Mouse (Mus musculus): ENCODE data around the gene Spata2.

Gene Spata2

DNA sequence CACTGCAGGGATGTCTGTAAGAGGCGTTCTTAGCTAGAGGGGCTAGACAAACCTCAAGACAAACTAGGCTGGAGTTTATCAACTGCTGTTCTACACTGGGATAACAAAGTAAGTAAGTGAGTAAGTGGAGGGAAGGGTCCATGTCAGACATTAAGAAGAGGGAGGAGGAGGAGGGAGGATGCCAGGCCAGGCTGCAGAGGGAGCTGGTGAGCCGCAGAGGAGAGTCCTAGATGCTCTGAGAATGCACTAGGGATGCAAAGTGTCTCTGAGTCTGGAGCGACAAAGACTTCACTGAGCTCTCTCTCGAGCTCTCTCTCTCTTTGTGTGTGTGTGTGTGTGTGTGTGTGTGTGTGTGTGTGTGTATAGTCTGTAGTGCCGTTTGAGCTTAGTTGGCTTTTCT, 35.6 kb upstream of the Spata2 start:
- TF ChIP-seq GATA4 (IDR thresholded peaks at IDR 0.05; ENCODE audit: insufficient replicate concordance, low read length) = no peak

DNA sequence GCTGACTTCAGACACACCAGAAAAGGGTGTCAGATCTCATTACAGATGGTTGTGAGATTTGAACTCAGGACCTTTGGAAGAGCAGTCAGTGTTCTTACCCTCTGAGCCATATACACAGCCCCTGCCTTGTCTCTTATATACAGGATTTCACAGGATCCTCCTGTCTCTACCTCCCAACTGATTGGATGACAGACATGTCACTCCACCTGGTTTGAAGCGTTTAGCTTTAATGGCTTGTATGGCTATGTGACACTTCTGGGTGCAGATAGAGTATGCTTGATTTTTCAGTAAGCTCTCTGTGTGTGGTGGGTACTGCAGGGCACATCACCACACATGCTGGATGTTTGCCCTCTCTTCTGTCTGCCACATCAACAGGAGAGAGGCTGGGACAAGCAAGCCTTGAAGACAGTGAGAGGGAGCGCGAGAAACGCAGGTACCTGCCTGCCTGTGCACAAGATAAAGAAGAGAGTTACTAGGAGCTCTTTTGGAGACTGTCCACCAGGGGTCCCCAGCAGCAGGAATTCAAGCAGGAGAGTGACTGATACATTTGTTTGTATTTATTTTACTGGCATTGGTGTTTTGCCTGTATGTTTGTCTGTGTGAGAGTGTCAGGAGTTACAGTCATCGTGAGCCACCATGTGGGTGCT, 27.0 kb upstream of the Spata2 start:
- TF ChIP-seq GATA4 (IDR thresholded peaks at IDR 0.05; ENCODE audit: insufficient replicate concordance, low read length) = no peak

DNA sequence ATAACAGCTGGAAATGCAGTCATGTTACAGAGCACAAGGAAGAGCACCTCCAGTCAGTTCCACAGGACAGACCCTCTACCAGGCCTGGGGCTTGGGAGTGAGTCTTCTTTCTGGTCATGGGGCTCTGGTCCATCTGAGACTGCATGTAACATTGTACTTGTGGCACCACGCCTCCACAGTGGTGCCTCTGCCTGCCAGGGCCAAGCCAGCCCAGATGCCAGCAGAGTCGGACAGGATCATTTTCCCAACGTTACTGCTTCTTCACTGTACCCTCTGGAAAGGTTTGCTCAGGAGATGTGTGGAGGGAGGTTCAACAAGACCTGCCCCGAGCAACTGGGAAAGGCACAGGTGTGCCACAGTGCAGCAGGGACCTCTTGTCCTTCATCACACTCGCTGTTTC, 23.0 kb upstream of the Spata2 start:
- TF ChIP-seq GATA4 (IDR thresholded peaks at IDR 0.05; ENCODE audit: insufficient replicate concordance, low read length) = no peak

DNA sequence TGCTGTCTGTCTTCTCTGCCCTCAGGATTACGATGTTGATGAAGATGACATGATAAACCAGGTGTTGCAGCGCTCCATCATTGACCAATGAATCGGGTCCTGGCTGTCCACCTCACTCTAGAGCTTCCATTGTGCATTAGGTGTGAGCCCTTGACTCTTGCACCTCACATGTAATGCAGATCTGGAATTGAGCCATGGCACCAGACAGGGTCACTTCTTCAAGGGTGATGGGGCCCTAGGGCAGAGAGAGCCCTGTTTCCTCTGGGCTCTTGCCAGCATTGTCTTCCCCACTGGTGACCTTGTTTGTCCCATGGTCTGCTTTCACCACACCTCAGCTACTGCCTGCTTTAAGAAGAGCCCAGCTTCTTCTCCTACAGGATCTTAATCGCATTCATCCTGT, 22.0 kb upstream of the Spata2 start:
- TF ChIP-seq GATA4 (IDR thresholded peaks at IDR 0.05; ENCODE audit: insufficient replicate concordance, low read length) = no peak

DNA sequence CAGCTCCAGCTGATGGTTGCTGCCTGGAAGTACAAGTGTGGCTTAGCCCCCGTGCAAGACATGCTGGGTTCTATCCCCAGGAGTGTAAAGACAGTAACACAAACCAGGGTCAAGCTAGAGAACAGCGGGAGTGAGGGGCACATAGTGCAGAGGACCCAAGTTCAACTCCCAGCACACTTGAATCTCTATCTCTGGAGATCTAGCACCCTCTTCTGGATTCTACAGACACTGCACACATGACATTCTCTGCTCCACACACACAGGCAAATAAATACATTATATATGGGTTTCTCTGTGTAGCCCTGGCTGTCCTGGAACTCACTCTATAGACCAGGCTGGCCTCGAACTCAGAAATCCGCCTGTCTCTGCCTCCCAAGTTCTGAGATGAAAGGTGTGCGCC, 20.3 kb upstream of the Spata2 start:
- TF ChIP-seq GATA4 (IDR thresholded peaks at IDR 0.05; ENCODE audit: insufficient replicate concordance, low read length) = no peak

DNA sequence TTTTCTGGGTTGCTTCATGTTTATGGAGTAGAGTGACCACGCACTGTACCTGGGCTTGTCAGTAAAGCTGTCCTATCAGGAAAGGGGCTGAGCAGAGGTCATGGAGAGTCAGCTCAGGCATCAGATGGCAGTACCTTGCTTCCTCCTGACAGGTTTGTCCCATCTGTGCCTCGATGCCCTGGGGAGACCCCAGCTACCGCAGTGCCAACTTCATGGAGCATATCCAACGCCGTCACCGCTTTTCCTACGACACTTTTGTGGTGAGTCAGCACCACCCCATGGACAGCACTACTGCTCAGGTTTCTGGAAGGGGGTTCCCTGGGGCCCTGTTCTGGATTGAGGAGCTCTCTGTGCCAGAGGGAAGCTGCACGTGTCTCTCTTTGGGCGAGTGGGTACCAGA, 19.7 kb upstream of the Spata2 start:
- no peak for TF ChIP-seq GATA4 (IDR thresholded peaks at IDR 0.05; ENCODE audit: insufficient replicate concordance, low read length)

DNA sequence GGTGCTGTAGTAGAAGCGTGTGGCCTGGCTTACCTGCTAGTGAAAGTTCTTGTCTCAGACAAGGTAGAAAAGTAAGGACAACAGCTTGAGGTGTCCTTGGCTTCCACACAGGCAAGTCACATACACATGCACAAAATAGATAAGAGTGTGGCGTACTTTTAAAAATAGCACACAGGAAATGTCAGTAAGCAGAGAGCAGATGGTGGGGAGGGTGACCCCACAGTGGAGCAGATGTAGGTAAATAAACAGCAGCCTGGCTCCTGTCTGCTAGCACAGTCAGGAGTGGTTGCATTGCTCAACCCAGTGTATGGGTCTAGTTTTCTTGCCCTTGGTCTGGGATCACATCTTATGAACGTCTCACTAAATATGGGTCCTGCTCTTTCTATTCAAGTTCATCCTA, 17.8 kb upstream of the Spata2 start:
- no peak for TF ChIP-seq GATA4 (IDR thresholded peaks at IDR 0.05; ENCODE audit: insufficient replicate concordance, low read length)

DNA sequence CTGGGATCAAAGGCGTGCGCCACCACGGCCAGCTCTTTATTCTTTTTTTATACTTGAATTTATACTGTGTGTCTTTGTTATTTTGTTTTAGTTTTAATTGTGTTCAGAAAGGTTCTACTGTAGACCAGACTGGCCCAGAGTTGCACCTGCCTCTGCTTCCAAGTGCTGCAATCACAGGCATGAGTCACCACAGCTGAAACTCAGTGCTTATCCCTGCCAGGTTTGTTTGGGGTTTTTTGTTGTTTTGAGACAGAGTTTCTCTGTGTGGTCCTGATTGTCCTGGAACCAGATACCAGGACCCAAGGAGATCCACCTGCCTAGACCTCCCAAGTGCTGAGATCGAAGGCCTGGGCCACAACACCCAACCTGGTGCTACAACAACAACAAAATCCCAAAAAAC, 15.9 kb upstream of the Spata2 start:
- TF ChIP-seq GATA4 (IDR thresholded peaks at IDR 0.05; ENCODE audit: insufficient replicate concordance, low read length) = no peak

DNA sequence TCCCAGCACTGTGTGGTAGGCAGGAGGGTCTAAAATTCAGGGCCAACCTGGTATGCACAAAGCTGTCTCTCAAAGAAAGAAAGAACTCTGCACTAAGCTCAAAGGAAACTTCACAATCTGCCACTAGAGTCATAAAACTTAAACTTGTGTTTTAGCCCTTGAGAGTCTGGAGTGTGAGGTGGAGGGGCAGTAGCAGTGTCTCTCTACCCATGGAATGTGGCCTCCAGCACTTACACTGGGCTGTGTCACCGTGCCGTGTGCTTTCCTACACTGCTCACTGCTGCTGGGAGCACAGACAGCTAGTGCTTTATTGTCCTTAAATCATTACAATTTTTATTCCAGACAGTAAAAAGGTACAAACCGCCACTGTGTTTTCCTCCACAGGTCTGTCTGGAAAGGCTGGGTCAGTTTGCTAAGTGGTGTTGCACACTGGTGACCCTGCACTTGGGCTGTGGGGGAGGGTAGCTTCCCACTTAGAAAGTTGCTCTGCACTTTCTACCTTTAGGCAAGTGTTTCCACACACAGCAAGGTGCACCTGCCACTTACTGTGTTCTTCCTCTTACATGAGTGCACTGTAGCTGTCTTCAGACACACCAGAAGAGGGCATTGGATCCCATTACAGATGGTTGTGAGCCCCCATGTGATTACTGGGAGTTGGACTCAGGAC, 15.2 kb upstream of the Spata2 start:
- no peak for TF ChIP-seq GATA4 (IDR thresholded peaks at IDR 0.05; ENCODE audit: insufficient replicate concordance, low read length)

DNA sequence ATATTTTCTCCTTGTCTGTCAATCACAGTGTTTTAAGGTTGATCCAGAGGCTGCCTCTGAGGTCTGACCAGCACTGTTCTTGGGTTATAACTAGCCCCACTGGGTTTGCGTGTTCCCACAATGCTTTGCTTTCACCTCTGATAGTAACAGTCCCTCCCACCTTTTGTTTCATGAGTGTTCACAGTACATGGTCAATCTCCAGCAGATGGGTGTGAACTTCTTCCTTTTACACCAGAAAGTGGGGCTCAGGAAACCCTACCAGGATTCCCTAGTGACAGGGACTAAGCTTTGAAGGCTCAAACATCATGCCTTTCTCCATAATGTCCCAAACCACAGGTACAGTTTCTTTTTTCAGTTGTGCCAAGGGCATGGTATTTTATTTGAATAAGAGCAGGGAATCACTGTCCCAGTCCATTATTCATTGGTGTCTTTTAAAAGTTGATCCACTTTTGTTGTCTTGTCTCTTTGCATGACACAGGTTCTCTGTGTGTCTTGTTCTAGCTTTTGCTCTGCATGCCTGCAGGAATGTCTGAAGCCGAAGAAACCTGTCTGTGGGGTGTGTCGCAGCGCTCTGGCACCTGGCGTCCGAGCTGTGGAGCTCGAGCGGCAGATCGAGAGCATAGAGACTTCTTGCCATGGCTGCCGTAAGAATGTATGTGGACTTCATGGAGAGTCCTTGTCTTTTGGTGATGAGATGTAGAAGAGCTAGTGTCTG, 14.0 kb upstream of the Spata2 start:
- TF ChIP-seq GATA4 (IDR thresholded peaks at IDR 0.05; ENCODE audit: insufficient replicate concordance, low read length) = no peak

DNA sequence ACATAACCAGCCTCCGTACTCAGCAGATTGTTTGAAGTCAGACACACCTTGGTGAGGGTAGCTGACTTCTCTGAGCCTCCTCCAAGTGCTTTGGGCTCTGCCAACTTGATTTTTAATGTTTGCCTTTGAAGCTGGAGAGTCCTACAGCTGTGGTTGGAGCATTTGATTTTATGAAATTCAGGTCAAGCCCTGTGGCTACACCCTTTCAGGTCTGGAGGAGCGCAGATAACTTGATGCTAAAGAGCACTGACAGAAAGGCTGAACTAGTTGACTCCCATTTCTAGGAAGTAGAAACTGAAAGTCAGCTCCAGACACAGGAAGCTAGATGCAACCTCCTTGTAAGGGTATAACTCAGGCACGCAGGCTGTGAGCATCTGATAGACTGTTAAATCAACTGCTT, 12.4 kb upstream of the Spata2 start:
- no peak for TF ChIP-seq GATA4 (IDR thresholded peaks at IDR 0.05; ENCODE audit: insufficient replicate concordance, low read length)

DNA sequence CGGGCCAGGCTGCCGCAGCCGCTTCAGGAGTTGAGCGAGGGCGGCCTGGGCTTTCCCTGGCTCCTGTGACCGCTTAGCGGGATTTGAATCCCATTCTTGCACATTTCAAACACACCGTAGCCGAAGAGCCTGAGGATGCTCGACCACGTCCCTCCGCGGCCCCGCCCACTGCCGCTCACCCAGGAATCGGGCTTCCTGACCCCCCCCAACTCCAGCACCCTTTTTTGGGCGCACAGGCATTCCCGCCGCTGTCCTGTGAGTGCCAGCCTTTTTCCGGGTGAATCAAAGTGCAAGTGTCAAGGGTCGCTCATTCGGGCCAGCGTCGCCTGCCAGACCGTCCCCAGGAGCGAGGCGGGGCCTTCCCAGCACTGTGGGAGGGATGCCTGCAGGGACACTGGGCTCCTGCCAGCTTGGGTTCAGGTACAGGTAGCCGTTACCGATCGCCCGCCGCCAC, 11.2 kb upstream of the Spata2 start:
- TF ChIP-seq GATA4 (IDR thresholded peaks at IDR 0.05; ENCODE audit: insufficient replicate concordance, low read length) = no peak; the same call in 1 of the 2 replicates

DNA sequence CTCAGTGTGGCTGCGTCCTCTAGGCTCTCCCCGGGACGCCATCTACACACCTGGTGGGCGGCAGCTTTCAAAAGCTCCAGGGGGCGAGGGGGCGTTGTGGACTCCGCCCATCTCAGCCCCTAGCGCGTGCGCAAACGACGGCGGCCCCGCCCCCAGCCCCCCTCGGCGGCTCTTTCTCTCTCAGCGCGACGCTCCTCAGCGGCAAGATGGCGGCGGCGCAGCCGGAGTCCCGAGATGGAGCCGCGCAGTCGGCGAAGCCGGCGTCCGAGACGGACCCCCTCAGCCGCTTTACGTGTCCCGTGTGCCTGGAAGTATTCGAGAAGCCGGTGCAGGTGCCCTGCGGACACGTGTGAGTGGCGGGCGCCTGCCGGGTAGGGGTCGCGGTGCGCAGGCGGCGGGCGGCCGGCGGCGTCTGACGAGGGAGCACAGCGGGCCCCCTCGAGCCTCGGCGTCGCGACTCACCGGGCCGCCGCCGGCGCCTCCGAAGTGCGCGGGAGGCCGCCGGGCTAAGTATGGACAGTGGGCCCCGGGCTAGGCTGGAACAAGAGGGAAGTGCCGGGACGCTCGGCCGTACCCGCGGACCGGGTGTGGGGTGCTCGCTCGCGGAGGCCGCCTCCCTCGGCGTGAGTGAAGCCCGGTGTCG, 10.7 kb upstream of the Spata2 start:
- TF ChIP-seq GATA4 (IDR thresholded peaks at IDR 0.05; ENCODE audit: insufficient replicate concordance, low read length) = no peak

DNA sequence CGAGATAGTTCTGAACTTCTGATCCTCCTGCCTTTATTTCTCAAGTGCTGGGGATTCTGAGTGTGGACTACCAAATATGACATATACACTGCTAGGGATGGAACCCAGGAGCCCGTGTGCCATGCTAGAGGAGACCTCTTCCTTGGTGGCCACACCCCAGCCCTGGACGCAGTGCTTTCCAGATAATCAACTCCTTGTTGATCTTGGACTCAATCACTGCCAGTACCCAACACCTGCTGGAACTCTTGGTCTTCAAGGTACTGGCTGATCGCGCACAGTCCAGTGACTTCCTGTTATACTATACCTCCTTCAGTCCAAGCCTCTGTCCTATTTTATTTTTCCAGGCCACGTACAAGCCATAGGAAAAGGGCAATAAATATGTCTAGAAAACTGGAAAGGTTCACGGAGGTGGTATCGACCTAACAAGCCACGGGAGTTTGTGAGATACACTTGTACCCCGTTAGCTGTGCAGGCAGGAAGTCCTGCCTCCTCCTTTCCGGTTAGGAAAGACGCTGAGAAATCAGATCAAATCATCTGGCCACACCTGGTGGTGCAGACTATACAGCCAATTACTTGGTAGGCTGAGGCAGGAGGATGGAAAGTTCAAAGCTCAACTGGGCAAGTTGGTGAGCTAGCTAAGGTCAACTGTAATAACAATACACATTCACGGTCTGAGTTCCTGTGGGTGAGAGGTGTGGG, 10.0 kb upstream of the Spata2 start:
- no peak for TF ChIP-seq GATA4 (IDR thresholded peaks at IDR 0.05; ENCODE audit: insufficient replicate concordance, low read length)

DNA sequence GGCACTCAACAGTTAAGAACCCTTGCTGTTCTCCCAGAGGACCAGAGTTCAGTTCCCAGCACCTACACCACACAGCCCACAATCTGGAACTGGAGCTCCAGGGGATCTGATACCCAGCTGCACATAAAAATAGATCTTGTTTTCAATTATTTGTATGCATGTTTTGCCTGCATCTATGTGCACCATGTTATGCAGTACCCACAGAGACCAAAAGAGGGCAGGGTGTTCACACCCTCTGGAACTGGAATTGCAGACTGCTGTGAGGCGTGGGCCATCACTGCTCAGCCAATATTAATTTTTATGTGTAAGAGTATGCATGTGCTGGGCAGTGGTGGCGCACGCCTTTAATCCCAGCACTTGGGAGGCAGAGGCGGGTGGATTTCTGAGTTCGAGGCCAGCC, 4.6 kb upstream of the Spata2 start:
- TF ChIP-seq GATA4 (IDR thresholded peaks at IDR 0.05; ENCODE audit: insufficient replicate concordance, low read length) = no peak

Measured in liver, adult (tissue).